Mouse (Mus musculus): ENCODE measurements around the gene Tpm3. TPM values are rescaled to one million over a fixed set of nuclear protein-coding genes. Genes with fewer than 3 reads are reported as not detected.

Tpm3 gene
- 373 and 399 TPM in 2 replicates for polyA plus RNA-seq (2015; fragmentation: Nextera tagmentation; extraction: Ambion mirVana)

GRCm38 (mm10) chr3:90072294-90072693 lies at the start of gene Tpm3:
Gene Tpm3 (plus strand): TSS chr3:90072649.
- no peaks in the 10 kb centered on the region for H3K36me3 ChIP-seq
- no peaks in the 10 kb centered on the region for H3K27me3 ChIP-seq
- no peak within 1 kb of the TSS for H3K9ac ChIP-seq
- H3K4me2 ChIP-seq: no peak within 1 kb of the TSS
- WGBS: 75% methylated on average over 4 of the region's 4 CpGs
- H3K4me1 ChIP-seq (replicated peaks): peaks cover 5% of the 10 kb centered on the region
- H3K27ac ChIP-seq (replicated peaks): no peak within 1 kb of the TSS
- no peak for ATAC-seq (ENCODE audit: low read depth)
- no peak within 1 kb of the TSS for H3K4me3 ChIP-seq
- H3K9me3 ChIP-seq: no peaks in the 10 kb centered on the region

GRCm38 (mm10) chr3:90034653-90035052 lies 37.8 kb upstream of the Tpm3 start:
- Histone ChIP-seq H3K27me3 (no peaks in the 10 kb centered on the region), H3K4me1 (replicated peaks) (no peaks in the 10 kb centered on the region), H3K4me3 (no peak overlapping the region), H3K36me3 (peaks cover 88% of the 10 kb centered on the region), H3K9me3 (no peaks in the 10 kb centered on the region), H3K4me2 (no peak overlapping the region), H3K27ac (replicated peaks) (no peak overlapping the region), H3K9ac (no peak overlapping the region)
- WGBS: 90% methylated on average over 2 of the region's 2 CpGs
- ATAC-seq (ENCODE audit: low read depth): no peak

- ATAC-seq (ENCODE audit: low read depth): no peak
- H3K9ac ChIP-seq: no peak overlapping the region
- no peak overlapping the region for H3K4me3 ChIP-seq
- no peaks in the 10 kb centered on the region for H3K27me3 ChIP-seq
- H3K4me2 ChIP-seq: no peak overlapping the region
- no peaks in the 10 kb centered on the region for H3K9me3 ChIP-seq
- 97% methylated on average over 1 of the region's 1 CpGs for WGBS
- no peak overlapping the region for H3K27ac ChIP-seq (replicated peaks)
- H3K36me3 ChIP-seq: peaks cover 83% of the 10 kb centered on the region
- no peaks in the 10 kb centered on the region for H3K4me1 ChIP-seq (replicated peaks)
These were observed 36.2 kb upstream of the Tpm3 start for GRCm38 (mm10) chr3:90036263-90036662.

- peaks cover 28% of the 10 kb centered on the region for H3K36me3 ChIP-seq
- H3K9me3 ChIP-seq: no peaks in the 10 kb centered on the region
- H3K27me3 ChIP-seq: no peaks in the 10 kb centered on the region
- H3K4me3 ChIP-seq: no peak overlapping the region
- no peak overlapping the region for H3K27ac ChIP-seq (replicated peaks)
- 71% methylated on average over 3 of the region's 3 CpGs for WGBS
- H3K4me1 ChIP-seq (replicated peaks): peaks cover 31% of the 10 kb centered on the region
- H3K9ac ChIP-seq: no peak overlapping the region
- ATAC-seq (ENCODE audit: low read depth): no peak
- no peak overlapping the region for H3K4me2 ChIP-seq
These were observed 22.8 kb upstream of the Tpm3 start for GRCm38 (mm10) chr3:90049691-90050090.

- H3K9me3 ChIP-seq: no peaks in the 10 kb centered on the region
- no peaks in the 10 kb centered on the region for H3K27me3 ChIP-seq
- under 1% methylated on average over 41 of the region's 43 CpGs for WGBS
These were observed 20.8 kb upstream of the Tpm3 start, which contains the start of gene 4933434E20Rik for GRCm38 (mm10) chr3:90051441-90052350. Gene 4933434E20Rik (plus strand): TSS chr3:90051636.

GRCm38 (mm10) chr3:90052351-90053241 lies 19.9 kb upstream of the Tpm3 start, which contains the start of gene Ubap2l:
Gene Ubap2l (minus strand): TSS chr3:90052628.
- Histone ChIP-seq H3K4me3 (peak within 1 kb of the TSS; percentile 89), H3K9ac (peak within 1 kb of the TSS; percentile 99), H3K36me3 (peaks cover 28% of the 10 kb centered on the region), H3K27me3 (no peaks in the 10 kb centered on the region), H3K9me3 (no peaks in the 10 kb centered on the region), H3K27ac (replicated peaks) (peak within 1 kb of the TSS; percentile 95), H3K4me2 (peak within 1 kb of the TSS; percentile 85), H3K4me1 (replicated peaks) (peaks cover 46% of the 10 kb centered on the region)
- peak; percentile 96 for ATAC-seq (ENCODE audit: low read depth)
- under 1% methylated on average over 63 of the region's 81 CpGs for WGBS

More at GRCm38 (mm10) chr3:90051441-90052350, 20.8 kb upstream of the Tpm3 start, which contains the start of gene 4933434E20Rik:
- peak; percentile 82 for ATAC-seq (ENCODE audit: low read depth)
- peaks cover 28% of the 10 kb centered on the region for H3K36me3 ChIP-seq
- peak within 1 kb of the TSS; percentile 95 for H3K27ac ChIP-seq (replicated peaks)
- H3K4me1 ChIP-seq (replicated peaks): peaks cover 46% of the 10 kb centered on the region
- H3K4me3 ChIP-seq: peak within 1 kb of the TSS; percentile 89
- peak within 1 kb of the TSS; percentile 85 for H3K4me2 ChIP-seq
- peak within 1 kb of the TSS; percentile 99 for H3K9ac ChIP-seq

- H3K27me3 ChIP-seq: no peaks in the 10 kb centered on the region
- 89% methylated on average over 6 of the region's 6 CpGs for WGBS
- no peaks in the 10 kb centered on the region for H3K4me1 ChIP-seq (replicated peaks)
- H3K27ac ChIP-seq (replicated peaks): no peak overlapping the region
- H3K9me3 ChIP-seq: no peaks in the 10 kb centered on the region
- H3K4me2 ChIP-seq: no peak overlapping the region
- no peak overlapping the region for H3K4me3 ChIP-seq
- no peak overlapping the region for H3K9ac ChIP-seq
- H3K36me3 ChIP-seq: peaks cover 73% of the 10 kb centered on the region
- ATAC-seq (ENCODE audit: low read depth): no peak
These were observed 10.9 kb upstream of the Tpm3 start for GRCm38 (mm10) chr3:90061549-90061948.

GRCm38 (mm10) chr3:90062539-90062938 lies 9.9 kb upstream of the Tpm3 start:
- 63% methylated on average over 2 of the region's 2 CpGs for WGBS

GRCm38 (mm10) chr3:90064383-90064782 lies 8.1 kb upstream of the Tpm3 start:
- 82% methylated on average over 3 of the region's 3 CpGs for WGBS
- Histone ChIP-seq H3K4me2 (no peak overlapping the region), H3K27me3 (no peaks in the 10 kb centered on the region), H3K4me3 (no peak overlapping the region), H3K4me1 (replicated peaks) (no peaks in the 10 kb centered on the region), H3K36me3 (peaks cover 53% of the 10 kb centered on the region), H3K27ac (replicated peaks) (no peak overlapping the region), H3K9me3 (no peaks in the 10 kb centered on the region), H3K9ac (no peak overlapping the region)
- ATAC-seq (ENCODE audit: low read depth): peak; percentile 32; the same call in 1 of the 2 replicates

More at GRCm38 (mm10) chr3:90062539-90062938, 9.9 kb upstream of the Tpm3 start:
- Histone ChIP-seq H3K27ac (replicated peaks) (no peak overlapping the region), H3K9me3 (no peaks in the 10 kb centered on the region), H3K36me3 (peaks cover 63% of the 10 kb centered on the region), H3K4me1 (replicated peaks) (no peaks in the 10 kb centered on the region), H3K4me2 (no peak overlapping the region), H3K4me3 (no peak overlapping the region), H3K9ac (no peak overlapping the region), H3K27me3 (no peaks in the 10 kb centered on the region)
- no peak for ATAC-seq (ENCODE audit: low read depth)

- H3K4me3 ChIP-seq: no peak overlapping the region
- H3K9me3 ChIP-seq: no peaks in the 10 kb centered on the region
- no peak overlapping the region for H3K9ac ChIP-seq
- WGBS: 63% methylated on average over 3 of the region's 3 CpGs
- no peak for ATAC-seq (ENCODE audit: low read depth)
- no peak overlapping the region for H3K27ac ChIP-seq (replicated peaks)
- H3K4me1 ChIP-seq (replicated peaks): no peaks in the 10 kb centered on the region
- no peak overlapping the region for H3K4me2 ChIP-seq
- no peaks in the 10 kb centered on the region for H3K27me3 ChIP-seq
- H3K36me3 ChIP-seq: peaks cover 44% of the 10 kb centered on the region
These were observed 6.9 kb upstream of the Tpm3 start for GRCm38 (mm10) chr3:90065553-90065952.

- Histone ChIP-seq H3K27ac (replicated peaks) (no peak overlapping the region), H3K9ac (no peak overlapping the region), H3K36me3 (peaks cover 21% of the 10 kb centered on the region), H3K27me3 (no peaks in the 10 kb centered on the region), H3K9me3 (no peaks in the 10 kb centered on the region), H3K4me3 (no peak overlapping the region), H3K4me2 (no peak overlapping the region), H3K4me1 (replicated peaks) (no peaks in the 10 kb centered on the region)
- WGBS: 93% methylated on average over 4 of the region's 4 CpGs
- 0 out of 2 replicates have a peak, but pooled peaks have one; percentile 51 for ATAC-seq (ENCODE audit: low read depth)
These were observed 4.6 kb upstream of the Tpm3 start for GRCm38 (mm10) chr3:90067851-90068250.
